Mouse (Mus musculus): ENCODE measurements at regions not wholly inside any gene's neighbourhood (a gene's known extent, or its start where the extent isn't known, plus 50 kb on each side); places are given as distances from the start of the nearest gene placed in this dataset.
A peak's percentile ranks its signal among the peaks of the same experiment; 100 is the strongest.

DNA sequence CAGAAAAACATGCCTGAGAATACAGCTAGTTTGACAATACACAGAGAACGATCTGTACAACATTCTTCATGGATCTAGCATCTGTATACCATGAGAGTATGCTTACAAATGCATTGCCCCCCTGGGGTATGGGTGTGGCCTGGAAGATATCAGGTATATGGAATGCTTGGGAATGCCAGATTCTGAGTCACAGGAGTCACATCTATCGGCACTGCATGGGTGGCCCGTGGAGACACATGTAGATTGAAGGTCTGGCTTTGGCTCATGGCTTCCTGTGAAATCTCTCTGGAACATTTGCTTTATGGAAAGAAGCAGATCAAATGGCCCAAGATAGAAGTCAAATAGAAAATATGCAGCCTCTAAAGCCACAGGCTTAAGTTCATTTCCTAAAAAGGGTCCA is 59.6 kb downstream of the Kcne4 start:
- DNase-seq (ENCODE audit: low spot score in 2 of 2), result no peak
- no peak overlapping the region for H3K27ac ChIP-seq
- no peak for TF ChIP-seq CTCF (conservative IDR thresholded peaks at IDR 0.05)
- H3K4me3 ChIP-seq, result no peak overlapping the region

DNA sequence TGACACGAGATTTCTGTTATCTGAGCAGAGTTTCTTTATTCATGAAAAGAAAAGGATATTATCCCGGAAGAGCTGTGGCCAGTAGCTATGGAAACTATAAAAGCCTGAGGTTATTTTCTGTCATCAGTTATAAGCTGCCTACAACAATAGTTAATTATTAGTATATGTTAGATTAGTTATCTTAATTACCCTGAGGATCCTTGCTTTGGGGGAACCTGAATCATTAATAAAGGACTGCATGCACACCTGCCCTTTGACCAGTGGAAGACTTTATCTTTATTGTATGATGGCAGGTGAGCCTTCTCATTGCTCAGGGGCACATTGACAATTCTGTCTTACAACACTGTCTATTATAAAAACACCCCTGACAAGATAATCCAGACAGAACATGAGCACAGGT is 62.7 kb downstream of the Kcne4 start:
- Histone ChIP-seq H3K27ac (no peak overlapping the region), H3K4me3 (no peak overlapping the region)
- no peak for DNase-seq (ENCODE audit: low spot score in 2 of 2)
- no peak for TF ChIP-seq CTCF (conservative IDR thresholded peaks at IDR 0.05)

DNA sequence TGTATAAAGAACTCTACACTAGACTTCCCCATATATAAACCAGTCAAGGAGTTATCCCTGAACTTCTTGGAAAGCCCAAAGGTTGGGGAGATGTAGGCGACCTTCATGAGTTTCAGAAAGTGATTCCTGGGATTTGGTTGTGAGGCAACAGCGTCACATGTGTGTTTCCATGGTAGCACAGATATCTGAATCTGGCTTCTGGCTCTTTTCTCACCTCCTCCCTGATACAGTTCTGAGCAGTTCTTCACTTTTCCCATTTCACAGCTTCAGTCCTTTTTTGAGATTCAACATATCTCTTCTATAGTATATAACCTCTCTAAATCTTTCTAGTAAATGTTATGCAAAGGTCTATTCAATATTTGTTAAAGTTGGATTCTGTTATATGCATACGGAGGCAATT is 65.9 kb downstream of the Kcne4 start:
- DNase-seq (ENCODE audit: low spot score in 2 of 2), result no peak
- no peak for TF ChIP-seq CTCF (conservative IDR thresholded peaks at IDR 0.05)
- Histone ChIP-seq H3K4me3 (no peak overlapping the region), H3K27ac (no peak overlapping the region)

DNA sequence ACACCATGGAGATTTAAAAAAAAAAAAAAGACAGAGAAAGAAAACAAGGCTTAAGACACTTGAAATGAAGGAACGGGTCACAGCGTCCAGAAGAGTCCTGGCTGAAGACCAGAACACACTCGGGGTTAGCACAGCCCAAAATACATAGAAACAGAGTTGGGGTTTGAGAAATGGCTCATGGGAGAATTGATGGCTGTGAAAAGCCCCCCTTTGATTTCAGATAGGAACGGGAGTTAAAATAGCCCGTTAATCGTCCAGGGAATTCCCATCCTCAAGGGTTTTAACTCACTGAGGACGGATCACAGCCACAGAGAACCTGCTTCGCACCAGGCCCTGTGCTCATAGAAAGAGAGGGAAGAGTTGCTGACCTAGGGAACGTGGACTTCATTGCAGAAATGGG is 72.7 kb downstream of the Kcne4 start:
- Histone ChIP-seq H3K27ac (no peak overlapping the region), H3K4me3 (no peak overlapping the region)
- no peak for TF ChIP-seq CTCF (conservative IDR thresholded peaks at IDR 0.05)
- no peak for DNase-seq (ENCODE audit: low spot score in 2 of 2)

DNA sequence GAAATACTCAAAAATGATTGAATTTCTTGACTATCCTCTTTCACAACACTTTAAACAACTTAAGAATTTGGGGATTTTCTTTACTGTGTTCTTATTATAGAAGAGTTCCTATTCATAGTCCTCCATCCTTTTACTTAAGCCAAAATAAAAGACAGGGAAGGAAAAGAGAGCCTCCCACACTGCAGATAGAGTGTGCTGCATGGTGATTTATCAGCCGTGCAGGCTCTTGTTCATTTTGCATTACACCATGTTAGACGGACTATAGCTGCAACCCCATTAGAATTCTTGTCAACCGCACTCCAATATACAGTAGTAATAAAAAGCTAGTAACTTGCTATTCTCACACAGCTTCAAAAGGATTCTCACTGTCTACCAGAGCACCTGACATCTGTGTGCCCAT is 74.8 kb downstream of the Kcne4 start:
- TF ChIP-seq CTCF (conservative IDR thresholded peaks at IDR 0.05), result no peak
- Histone ChIP-seq H3K27ac (no peak overlapping the region), H3K4me3 (no peak overlapping the region)
- DNase-seq (ENCODE audit: low spot score in 2 of 2), result no peak

DNA sequence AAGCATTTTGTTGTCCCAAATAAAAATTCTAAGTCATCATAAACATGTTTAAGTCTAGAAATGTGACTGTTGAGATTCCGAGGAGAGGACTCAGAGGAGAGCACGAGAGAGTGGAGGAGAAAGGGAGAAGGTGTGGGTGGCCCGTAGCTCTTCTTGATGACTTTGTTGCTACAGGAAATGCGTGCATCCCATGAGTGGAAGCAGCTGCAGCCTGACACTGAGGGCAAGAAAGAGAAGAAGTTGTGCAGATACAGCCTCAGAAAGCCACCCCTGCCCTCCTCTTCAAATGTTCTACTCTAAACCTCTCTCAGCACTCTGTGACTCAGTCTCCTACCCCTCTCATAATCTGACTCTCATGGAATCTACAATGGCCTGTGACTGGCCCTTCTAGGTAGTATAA is 77.7 kb downstream of the Kcne4 start:
- no peak overlapping the region for H3K4me3 ChIP-seq
- H3K27ac ChIP-seq, result no peak overlapping the region
- no peak for TF ChIP-seq CTCF (conservative IDR thresholded peaks at IDR 0.05)
- no peak for DNase-seq (ENCODE audit: low spot score in 2 of 2)

DNA sequence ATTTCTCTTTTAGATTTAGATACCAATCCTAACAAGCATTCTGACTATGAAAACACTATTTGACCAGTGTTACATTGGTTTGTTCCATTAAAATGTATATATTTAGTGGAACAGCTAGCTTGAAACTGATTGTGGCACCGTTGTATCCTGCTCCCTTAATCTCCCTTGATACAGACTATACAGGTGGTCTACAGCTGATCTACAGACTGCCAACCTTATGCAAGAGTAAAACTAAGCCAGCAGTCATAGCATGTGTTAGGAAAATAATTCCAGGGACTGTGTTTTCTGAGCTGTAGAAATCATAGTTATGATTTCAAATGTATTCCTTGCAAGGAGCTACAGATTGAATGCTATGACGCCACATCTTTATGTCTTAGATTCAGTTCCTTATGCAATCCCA is 78.6 kb downstream of the Kcne4 start:
- Histone ChIP-seq H3K27ac (no peak overlapping the region), H3K4me3 (no peak overlapping the region)
- no peak for TF ChIP-seq CTCF (conservative IDR thresholded peaks at IDR 0.05)
- DNase-seq (ENCODE audit: low spot score in 2 of 2), result no peak

DNA sequence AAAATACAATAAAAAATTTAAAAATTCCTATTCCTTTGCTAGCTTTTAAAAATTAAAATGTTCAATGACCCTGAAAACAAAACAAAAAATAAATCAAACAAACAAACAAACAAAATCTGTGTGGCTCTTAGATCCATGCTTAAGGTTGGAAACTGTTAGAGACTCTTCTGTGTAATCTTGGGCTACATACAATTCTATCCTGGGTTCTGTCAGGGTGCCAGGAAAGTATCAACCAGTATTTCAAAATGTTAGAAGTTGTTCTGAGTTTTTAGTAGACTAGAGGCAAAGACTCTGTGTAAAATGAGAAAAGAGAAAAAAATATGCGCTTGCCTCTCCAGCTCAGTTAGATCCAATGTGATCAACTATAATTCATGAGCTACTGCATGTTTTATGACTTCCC is 91.0 kb downstream of the Kcne4 start:
- Histone ChIP-seq H3K27ac (no peak overlapping the region), H3K4me3 (no peak overlapping the region)
- TF ChIP-seq CTCF (conservative IDR thresholded peaks at IDR 0.05), result no peak
- DNase-seq (ENCODE audit: low spot score in 2 of 2), result no peak

DNA sequence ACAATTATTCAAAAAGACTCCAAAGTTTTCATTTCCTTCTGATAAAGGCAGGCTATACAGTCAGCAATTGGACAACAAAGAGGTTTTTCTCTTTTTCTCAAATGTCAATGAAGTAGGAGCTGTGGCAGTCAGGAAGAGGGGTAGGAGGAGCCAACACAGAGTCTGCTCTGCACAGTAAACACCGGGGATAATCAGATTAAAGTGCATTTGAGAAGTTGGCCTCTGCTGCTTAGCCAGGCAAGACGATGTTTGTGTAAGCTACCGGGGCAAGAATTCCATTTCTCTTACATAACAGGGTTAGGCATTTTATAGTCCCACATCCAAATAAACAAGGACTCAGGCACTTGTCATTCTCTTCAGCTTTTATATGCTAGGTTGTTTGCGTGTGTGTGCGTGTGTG is 91.4 kb downstream of the Kcne4 start:
- TF ChIP-seq CTCF (conservative IDR thresholded peaks at IDR 0.05), result no peak
- no peak for DNase-seq (ENCODE audit: low spot score in 2 of 2)
- no peak overlapping the region for H3K27ac ChIP-seq
- no peak overlapping the region for H3K4me3 ChIP-seq

DNA sequence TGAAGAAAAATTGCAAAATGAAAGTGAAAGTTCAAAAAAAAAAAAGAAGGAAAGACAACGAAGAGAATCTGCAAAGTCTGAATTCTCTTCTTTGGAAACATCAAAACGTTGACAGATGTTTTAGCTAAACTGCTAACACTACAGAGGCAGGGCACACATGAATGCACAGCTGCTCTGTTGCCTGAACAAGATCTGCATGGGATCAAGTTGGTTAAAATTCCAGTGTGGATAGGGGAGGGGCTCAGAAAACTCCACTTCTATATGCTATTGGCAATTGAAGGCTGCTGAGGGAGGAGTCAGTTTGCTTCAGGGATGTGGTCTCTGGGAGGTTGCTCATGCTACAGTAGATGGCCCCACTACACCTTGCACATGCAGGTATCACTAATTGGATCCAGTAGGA is 97.2 kb downstream of the Kcne4 start:
- no peak for TF ChIP-seq CTCF (conservative IDR thresholded peaks at IDR 0.05)
- no peak for DNase-seq (ENCODE audit: low spot score in 2 of 2)
- Histone ChIP-seq H3K4me3 (no peak overlapping the region), H3K27ac (no peak overlapping the region)

DNA sequence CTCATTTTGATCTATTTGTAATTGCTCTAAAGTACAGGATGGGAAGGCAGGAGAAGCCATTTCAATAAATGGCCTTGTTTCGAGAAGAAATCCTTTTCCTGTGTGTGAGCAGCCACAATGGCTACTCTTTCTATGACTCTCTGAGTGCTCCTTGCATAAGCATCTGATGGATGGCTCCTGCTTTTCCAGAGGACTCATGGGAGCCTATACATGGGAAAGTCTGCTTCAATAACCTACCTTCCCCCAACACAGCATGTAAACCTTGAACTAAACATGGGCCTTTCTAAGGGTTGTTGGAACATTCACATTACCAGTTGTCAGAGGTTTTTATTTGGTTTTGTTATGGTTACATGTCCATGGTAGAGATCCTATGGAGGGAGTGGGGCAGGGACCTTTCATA is 103.3 kb downstream of the Kcne4 start:
- no peak overlapping the region for H3K4me3 ChIP-seq
- TF ChIP-seq CTCF (conservative IDR thresholded peaks at IDR 0.05), result no peak
- DNase-seq (ENCODE audit: low spot score in 2 of 2), result no peak
- no peak overlapping the region for H3K27ac ChIP-seq

DNA sequence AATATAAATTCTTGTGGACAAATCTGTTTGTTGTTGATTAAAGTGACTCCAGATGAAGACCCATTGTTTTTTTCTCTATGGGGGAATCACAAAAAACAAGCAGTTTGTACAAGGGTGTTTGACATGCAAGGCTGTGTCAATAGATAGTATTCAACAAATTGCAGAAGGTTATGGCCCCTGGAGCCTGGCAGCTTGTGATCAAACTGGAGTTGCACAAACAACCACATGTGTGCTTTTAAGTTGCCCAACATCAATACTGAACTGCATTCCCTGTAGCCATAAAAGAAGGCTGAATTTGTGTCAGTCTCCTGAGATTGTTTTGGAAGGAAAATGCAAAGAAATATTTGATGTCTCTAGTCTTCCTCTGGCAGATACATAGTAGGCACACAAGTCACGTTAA is 113.4 kb downstream of the Kcne4 start:
- DNase-seq (ENCODE audit: low spot score in 2 of 2), result no peak
- Histone ChIP-seq H3K4me3 (no peak overlapping the region), H3K27ac (no peak overlapping the region)
- TF ChIP-seq CTCF (conservative IDR thresholded peaks at IDR 0.05), result no peak

DNA sequence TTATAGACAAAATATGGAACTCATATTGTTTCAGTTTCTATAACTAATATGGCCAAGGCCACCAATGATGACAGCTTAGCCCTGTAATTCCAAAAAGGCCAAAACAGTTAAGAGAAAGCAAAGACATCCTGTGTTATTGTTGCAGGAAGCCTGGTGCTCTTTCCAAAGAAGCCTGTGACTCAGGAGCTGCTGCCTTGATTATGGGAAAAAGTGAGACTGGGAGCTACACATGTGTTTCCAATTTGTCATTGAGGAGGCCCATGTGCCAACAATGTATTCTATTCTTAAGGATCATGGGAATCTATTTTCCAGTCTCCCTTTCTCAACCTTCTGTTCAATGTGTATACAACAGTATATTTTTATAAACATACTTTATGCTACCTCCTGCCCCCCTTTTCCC is 123.3 kb downstream of the Kcne4 start:
- H3K27ac ChIP-seq, result no peak overlapping the region
- no peak for DNase-seq (ENCODE audit: low spot score in 2 of 2)
- H3K4me3 ChIP-seq, result no peak overlapping the region
- TF ChIP-seq CTCF (conservative IDR thresholded peaks at IDR 0.05), result no peak

DNA sequence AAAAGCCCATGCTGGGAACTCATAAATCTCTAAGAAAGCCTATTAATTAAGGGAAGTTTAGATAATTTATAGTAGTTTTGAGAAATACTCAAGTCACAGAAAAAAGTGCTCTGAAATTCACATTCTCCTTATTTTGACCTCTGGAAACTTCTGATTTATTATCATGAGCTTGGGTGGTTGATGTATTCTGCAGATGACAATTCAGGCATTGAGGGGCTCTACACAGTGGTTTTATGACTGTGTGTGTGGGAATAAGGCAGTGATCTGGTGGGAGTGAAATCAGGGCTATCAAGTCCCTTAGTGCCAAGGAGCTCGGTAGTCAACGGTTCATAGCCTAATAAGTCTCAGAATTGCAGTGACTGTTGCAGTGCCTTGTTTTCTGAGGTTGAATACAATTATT is 129.0 kb downstream of the Kcne4 start:
- DNase-seq (ENCODE audit: low spot score in 2 of 2), result no peak
- no peak for TF ChIP-seq CTCF (conservative IDR thresholded peaks at IDR 0.05)
- H3K4me3 ChIP-seq, result no peak overlapping the region

DNA sequence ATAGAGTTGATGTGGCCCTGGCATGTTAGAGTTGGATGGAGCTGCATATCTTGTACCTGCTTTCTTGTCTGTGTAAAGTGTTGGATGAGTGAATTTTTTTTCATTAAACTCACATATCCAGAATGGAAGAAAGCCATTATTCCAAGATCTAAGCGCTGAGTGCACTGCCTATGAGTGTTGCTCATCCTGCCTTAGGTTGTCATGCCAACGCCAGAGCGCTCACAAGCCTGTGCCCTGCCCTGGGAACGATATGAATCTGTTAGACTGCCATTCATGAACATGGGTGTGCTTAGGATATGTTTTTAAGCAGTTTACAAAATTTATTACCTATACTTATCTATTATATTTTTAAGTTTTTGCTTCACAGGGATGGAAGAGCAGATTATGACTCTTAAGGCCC is 163.5 kb downstream of the Kcne4 start:
- Histone ChIP-seq H3K27ac (no peak overlapping the region), H3K4me3 (no peak overlapping the region)
- peak; percentile 32 to 39 for DNase-seq (ENCODE audit: low spot score in 2 of 2)
- no peak for TF ChIP-seq CTCF (conservative IDR thresholded peaks at IDR 0.05)

More for the DNA sequence above, 129.0 kb downstream of the Kcne4 start:
- H3K27ac ChIP-seq, result no peak overlapping the region

Measured in layer of hippocampus, adult 2 months (tissue).